Mouse (Mus musculus) induced T-regulatory cell, adult 2 months (primary cell): Measurements from ENCODE around the gene B3galt2.
A peak's percentile ranks its signal among the peaks of the same experiment; 100 is the strongest.
"Not testable (repeated sequence)": the region's sequence is repeated elsewhere in the genome, so short reads cannot be mapped to it uniquely, and the experiment has no call there.

Experiments used
- DNase-seq: peaks from one replicate; pipeline ENCODE4 v3.0.0-alpha.2; 2012; ENCODE audit warnings: low read depth

B3galt2 gene

GRCm38 (mm10) chr1:143640650-143641407 is at the start of gene B3galt2:
Gene B3galt2 (plus strand): TSS chr1:143640664.
- no peak for DNase-seq

GRCm38 (mm10) chr1:143596864-143597263 is 43.6 kb upstream of the B3galt2 start:
- DNase-seq: no peak

- DNase-seq: no peak
Measured at GRCm38 (mm10) chr1:143608911-143609310, 31.6 kb upstream of the B3galt2 start.

- peak; percentile 8 for DNase-seq
Measured at GRCm38 (mm10) chr1:143612901-143613300, 27.6 kb upstream of the B3galt2 start.

- DNase-seq: no peak
Measured at GRCm38 (mm10) chr1:143619760-143620159, 20.7 kb upstream of the B3galt2 start.

GRCm38 (mm10) chr1:143621930-143622329 is 18.5 kb upstream of the B3galt2 start:
- no peak for DNase-seq

- DNase-seq: no peak
Measured at GRCm38 (mm10) chr1:143622634-143623033, 17.8 kb upstream of the B3galt2 start.

- no peak for DNase-seq
Measured at GRCm38 (mm10) chr1:143631337-143631736, 9.1 kb upstream of the B3galt2 start.

- no peak for DNase-seq
Measured at GRCm38 (mm10) chr1:143632361-143632760, 8.1 kb upstream of the B3galt2 start.

GRCm38 (mm10) chr1:143632854-143633587 is 7.4 kb upstream of the B3galt2 start:
- no peak for DNase-seq

- DNase-seq: peak; percentile 60
Measured at GRCm38 (mm10) chr1:143644221-143644620, 3.8 kb downstream of the B3galt2 start.

- DNase-seq: no peak
Measured at GRCm38 (mm10) chr1:143645386-143645785, 4.9 kb downstream of the B3galt2 start.

GRCm38 (mm10) chr1:143646219-143646618 is 5.8 kb downstream of the B3galt2 start:
- DNase-seq: no peak

GRCm38 (mm10) chr1:143650317-143650716 is 9.9 kb downstream of the B3galt2 start:
- DNase-seq: no peak

GRCm38 (mm10) chr1:143653646-143654045 is 13.2 kb downstream of the B3galt2 start:
- DNase-seq: peak; percentile 34

GRCm38 (mm10) chr1:143663197-143663596 is 22.7 kb downstream of the B3galt2 start:
- no peak for DNase-seq

GRCm38 (mm10) chr1:143664786-143665185 is 24.3 kb downstream of the B3galt2 start:
- not testable (repeated sequence) for DNase-seq

GRCm38 (mm10) chr1:143675734-143676361 is 35.4 kb downstream of the B3galt2 start:
- no peak for DNase-seq

GRCm38 (mm10) chr1:143681108-143681507 is 40.6 kb downstream of the B3galt2 start:
- DNase-seq: no peak

- DNase-seq: no peak
Measured at GRCm38 (mm10) chr1:143684849-143685248, 44.4 kb downstream of the B3galt2 start.

- DNase-seq: no peak
Measured at GRCm38 (mm10) chr1:143701736-143702135, 61.3 kb downstream of the B3galt2 start.

GRCm38 (mm10) chr1:143702141-143702740 is 61.8 kb downstream of the B3galt2 start:
- DNase-seq: no peak
